Mouse (Mus musculus): ENCODE measurements around the gene Ipo5. TPM values are rescaled to one million over a fixed set of nuclear protein-coding genes. Genes with fewer than 3 reads are reported as not detected.

Ipo5 gene
- total RNA-seq, 2 experiments from 2014 or later, result 111 to 122 TPM

- intact Hi-C loops (cut with DNase I), result no loop called here
- no peak overlapping the region for H3K4me3 ChIP-seq
- no peak for TF ChIP-seq CTCF (IDR thresholded peaks at IDR 0.05)
- no peak for DNase-seq
- no peak overlapping the region for H3K27ac ChIP-seq
These were observed 20.2 kb downstream of the Ipo5 start for GRCm38 (mm10) chr14:120931236-120931635.

- TF ChIP-seq CTCF (IDR thresholded peaks at IDR 0.05), result no peak
- intact Hi-C loops (cut with DNase I), result no loop called here
- Histone ChIP-seq H3K4me3 (no peak overlapping the region), H3K27ac (no peak overlapping the region)
- DNase-seq, result no peak
These were observed 22.6 kb downstream of the Ipo5 start for GRCm38 (mm10) chr14:120933624-120934023.

- no peak overlapping the region for H3K27ac ChIP-seq
- DNase-seq, result no peak
- no peak overlapping the region for H3K4me3 ChIP-seq
- intact Hi-C loops (cut with DNase I), result no loop called here
- TF ChIP-seq CTCF (IDR thresholded peaks at IDR 0.05), result no peak
These were observed 26.1 kb downstream of the Ipo5 start for GRCm38 (mm10) chr14:120937102-120937501.

DNA sequence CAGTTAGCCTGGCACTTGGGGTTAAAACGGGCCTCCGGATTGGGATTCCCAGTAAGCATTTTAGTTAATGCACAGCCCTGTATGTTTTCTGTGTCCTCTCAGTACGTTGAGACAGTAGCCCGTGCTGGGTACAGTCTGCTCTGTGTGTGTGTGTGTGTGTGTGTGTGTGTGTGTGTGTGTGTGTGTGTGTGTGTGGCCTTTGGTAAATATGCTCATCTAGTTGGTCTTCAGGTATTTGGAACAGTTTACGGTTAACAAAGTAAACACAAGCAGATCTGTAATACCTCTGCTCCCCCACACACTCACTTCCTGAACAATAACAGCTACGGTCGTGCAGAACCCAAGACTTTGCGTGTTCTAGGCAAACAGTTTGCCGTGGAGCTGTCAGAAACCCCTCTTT lies 31.8 kb downstream of the Ipo5 start:
- no peak overlapping the region for H3K27ac ChIP-seq
- TF ChIP-seq CTCF (IDR thresholded peaks at IDR 0.05), result no peak
- H3K4me3 ChIP-seq, result no peak overlapping the region
- DNase-seq, result no peak
- intact Hi-C loops (cut with DNase I), result loop anchor here (10.0 kb wide), 1 partner anchor 282 kb away; no protein-coding TSS in a partner anchor

- H3K4me3 ChIP-seq, result no peak overlapping the region
- intact Hi-C loops (cut with DNase I), result loop anchor here (10.0 kb wide), 1 partner anchor 280 kb away; no protein-coding TSS in a partner anchor
- H3K27ac ChIP-seq, result peak overlapping the region; percentile 56; the same call in 1 of the 2 replicates
- DNase-seq, result peak; percentile 42
- TF ChIP-seq CTCF (IDR thresholded peaks at IDR 0.05), result no peak
These were observed 34.1 kb downstream of the Ipo5 start for GRCm38 (mm10) chr14:120945146-120945545.

DNA sequence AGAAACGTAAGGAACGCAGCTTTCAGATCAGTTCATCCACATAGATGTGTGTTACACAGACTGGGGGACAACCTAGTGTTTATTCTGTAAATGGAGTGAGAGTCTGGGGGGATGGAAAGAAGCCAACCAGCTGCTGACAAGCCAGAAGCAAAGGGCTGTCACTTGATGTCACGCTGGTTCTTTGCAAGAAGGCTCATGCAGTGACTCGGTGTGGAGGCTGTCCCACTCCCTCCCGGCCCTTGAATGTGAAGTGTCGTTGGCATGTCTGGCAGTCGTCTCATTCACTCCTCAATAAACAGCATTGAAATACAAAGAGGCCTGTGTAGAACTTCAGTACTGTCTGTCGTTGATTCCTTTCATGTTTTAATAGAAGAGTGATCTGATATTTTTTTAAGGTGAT lies 36.1 kb downstream of the Ipo5 start:
- Histone ChIP-seq H3K4me3 (no peak overlapping the region), H3K27ac (no peak overlapping the region)
- intact Hi-C loops (cut with DNase I), result loop anchor here (10.0 kb wide), 1 partner anchor 278 kb away; no protein-coding TSS in a partner anchor
- TF ChIP-seq CTCF (IDR thresholded peaks at IDR 0.05), result no peak
- no peak for DNase-seq

DNA sequence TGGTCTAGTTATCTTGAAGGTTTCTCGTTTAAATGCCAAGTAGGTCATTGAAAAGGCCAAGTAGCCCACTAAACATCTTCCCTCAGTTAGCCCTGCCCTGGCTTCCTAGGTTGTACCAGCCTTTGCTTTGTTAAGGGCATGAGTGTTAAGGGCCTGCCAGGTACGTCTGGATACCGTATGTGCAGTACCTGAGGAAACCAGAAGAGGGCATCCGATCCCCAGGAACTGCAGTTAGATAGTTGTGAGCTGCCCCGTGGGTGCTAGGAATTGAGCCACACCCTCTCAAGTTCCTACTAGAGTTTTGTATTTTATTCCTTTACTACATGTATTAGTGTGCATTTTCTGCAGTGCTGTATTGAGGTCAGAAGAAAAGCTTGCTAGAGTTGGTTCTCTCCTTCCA lies 38.0 kb downstream of the Ipo5 start:
- peak; percentile 32; the same call in 1 of the 2 replicates for TF ChIP-seq CTCF (IDR thresholded peaks at IDR 0.05)
- Histone ChIP-seq H3K4me3 (no peak overlapping the region), H3K27ac (no peak overlapping the region)
- no peak for DNase-seq
- intact Hi-C loops (cut with DNase I), result loop anchor here (10.0 kb wide), 1 partner anchor 276 kb away; no protein-coding TSS in a partner anchor

DNA sequence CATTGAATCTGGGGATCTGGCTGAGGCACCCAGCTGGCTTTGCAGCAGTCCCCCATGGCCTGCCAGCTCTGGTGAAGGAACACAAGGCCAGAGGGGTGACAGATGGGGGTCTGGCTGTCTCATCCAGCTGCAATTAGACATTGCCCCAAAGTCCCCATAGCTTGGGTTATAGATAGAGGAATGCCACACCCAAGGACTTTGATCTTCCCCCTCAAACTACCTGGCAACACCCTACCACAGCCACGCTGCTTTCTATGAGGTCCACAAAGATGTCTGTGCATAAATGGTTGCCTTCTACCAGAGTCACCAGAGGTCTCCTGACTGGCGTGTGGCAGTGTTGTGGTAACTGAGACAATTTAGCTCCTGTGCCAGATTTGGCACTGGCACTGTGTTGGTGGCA lies 39.0 kb downstream of the Ipo5 start:
- intact Hi-C loops (cut with DNase I), result no loop called here
- DNase-seq, result no peak
- H3K4me3 ChIP-seq, result no peak overlapping the region
- no peak for TF ChIP-seq CTCF (IDR thresholded peaks at IDR 0.05)
- H3K27ac ChIP-seq, result no peak overlapping the region

GRCm38 (mm10) chr14:120952434-120952833 lies 41.4 kb downstream of the Ipo5 start:
- peak; percentile 37; the same call in 1 of the 2 replicates for TF ChIP-seq CTCF (IDR thresholded peaks at IDR 0.05)
- intact Hi-C loops (cut with DNase I), result no loop called here
- Histone ChIP-seq H3K4me3 (no peak overlapping the region), H3K27ac (no peak overlapping the region)
- DNase-seq, result no peak

DNA sequence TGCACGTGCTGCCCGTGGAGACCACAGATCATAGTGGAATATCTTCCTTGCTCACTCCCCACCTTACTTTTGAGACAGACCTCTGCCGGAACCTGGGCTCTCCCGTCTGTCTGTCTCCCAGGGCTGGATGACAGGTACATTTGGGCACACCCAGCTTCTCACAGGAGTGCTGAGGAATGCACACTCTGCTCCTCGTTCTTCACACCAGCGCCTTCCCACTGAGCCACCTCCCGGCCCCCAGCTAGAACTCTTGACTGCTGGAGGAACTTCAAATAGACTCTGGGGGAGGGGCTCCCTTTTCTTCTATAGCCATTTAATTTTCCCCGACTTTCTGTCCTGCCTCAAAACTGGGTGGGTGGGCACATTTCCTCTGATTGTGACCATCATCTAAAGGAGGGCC lies 49.5 kb downstream of the Ipo5 start:
- H3K4me3 ChIP-seq, result no peak overlapping the region

GRCm38 (mm10) chr14:120960991-120961390 lies 50.0 kb downstream of the Ipo5 start:
- no peak overlapping the region for H3K27ac ChIP-seq
- no peak for DNase-seq
- H3K4me3 ChIP-seq, result no peak overlapping the region
- TF ChIP-seq CTCF (IDR thresholded peaks at IDR 0.05), result no peak
- intact Hi-C loops (cut with DNase I), result no loop called here

More for the DNA sequence above, 49.5 kb downstream of the Ipo5 start:
- no peak for DNase-seq
- no peak for TF ChIP-seq CTCF (IDR thresholded peaks at IDR 0.05)
- H3K27ac ChIP-seq, result no peak overlapping the region
- intact Hi-C loops (cut with DNase I), result no loop called here

DNA sequence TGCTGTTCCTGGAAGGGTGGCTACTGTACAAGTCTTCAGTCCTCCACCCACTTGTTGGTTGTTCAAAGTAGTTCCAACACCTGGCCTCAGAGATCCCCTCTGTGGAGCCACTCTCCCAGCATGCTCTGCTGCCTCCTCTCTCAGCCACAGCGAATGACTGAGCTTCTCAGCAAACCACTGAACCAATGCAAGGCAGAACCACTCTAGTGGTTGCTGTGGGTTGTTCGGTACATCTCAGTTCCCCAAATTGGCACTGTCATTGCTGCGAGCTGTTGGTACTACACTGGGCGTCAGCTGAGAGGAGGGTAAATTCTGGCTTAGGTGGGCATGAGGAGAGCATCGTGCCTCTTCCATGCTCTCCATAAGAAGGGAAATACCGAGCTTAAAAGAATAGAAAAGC lies 56.0 kb downstream of the Ipo5 start:
- DNase-seq, result no peak
- TF ChIP-seq CTCF (IDR thresholded peaks at IDR 0.05), result no peak
- H3K27ac ChIP-seq, result no peak overlapping the region
- intact Hi-C loops (cut with DNase I), result no loop called here
- H3K4me3 ChIP-seq, result no peak overlapping the region

DNA sequence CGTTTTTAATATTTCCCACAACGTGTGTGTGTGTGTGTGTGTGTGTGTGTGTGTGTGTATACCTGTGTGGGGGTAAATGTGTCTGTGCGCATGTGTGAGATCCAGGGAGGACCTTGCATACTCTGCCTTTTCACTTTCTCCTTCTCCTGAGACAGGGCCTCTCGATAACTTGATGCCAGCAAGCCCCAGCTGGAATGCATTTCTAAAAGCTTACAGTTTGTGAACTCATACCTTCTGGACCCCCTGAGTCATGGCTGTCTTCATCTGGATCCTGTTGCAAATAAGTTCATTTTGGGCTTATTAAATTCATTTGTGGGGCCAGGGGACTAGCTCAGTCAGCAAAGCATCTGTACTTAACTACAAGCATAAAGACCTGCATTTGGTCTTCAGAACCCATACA lies 57.7 kb downstream of the Ipo5 start:
- TF ChIP-seq CTCF (IDR thresholded peaks at IDR 0.05), result no peak
- intact Hi-C loops (cut with DNase I), result no loop called here
- Histone ChIP-seq H3K27ac (no peak overlapping the region), H3K4me3 (no peak overlapping the region)
- DNase-seq, result no peak

GRCm38 (mm10) chr14:120969673-120970072 lies 58.6 kb downstream of the Ipo5 start:
- no peak for TF ChIP-seq CTCF (IDR thresholded peaks at IDR 0.05)
- Histone ChIP-seq H3K27ac (no peak overlapping the region), H3K4me3 (no peak overlapping the region)
- intact Hi-C loops (cut with DNase I), result loop anchor here (5.0 kb wide), 1 partner anchor 137 kb away; no protein-coding TSS in a partner anchor
- DNase-seq, result no peak
